Mouse (Mus musculus) right cerebral cortex, postnatal 10 days (tissue): Measurements from ENCODE around the gene Pik3r1.

ENCODE experiments used
- DNase-seq, 2 experiments: peaks; one replicate each; pipeline ENCODE4 v3.0.0; 2021; ENCODE audit warnings: low spot score in 2 of 2

Gene Pik3r1

DNA sequence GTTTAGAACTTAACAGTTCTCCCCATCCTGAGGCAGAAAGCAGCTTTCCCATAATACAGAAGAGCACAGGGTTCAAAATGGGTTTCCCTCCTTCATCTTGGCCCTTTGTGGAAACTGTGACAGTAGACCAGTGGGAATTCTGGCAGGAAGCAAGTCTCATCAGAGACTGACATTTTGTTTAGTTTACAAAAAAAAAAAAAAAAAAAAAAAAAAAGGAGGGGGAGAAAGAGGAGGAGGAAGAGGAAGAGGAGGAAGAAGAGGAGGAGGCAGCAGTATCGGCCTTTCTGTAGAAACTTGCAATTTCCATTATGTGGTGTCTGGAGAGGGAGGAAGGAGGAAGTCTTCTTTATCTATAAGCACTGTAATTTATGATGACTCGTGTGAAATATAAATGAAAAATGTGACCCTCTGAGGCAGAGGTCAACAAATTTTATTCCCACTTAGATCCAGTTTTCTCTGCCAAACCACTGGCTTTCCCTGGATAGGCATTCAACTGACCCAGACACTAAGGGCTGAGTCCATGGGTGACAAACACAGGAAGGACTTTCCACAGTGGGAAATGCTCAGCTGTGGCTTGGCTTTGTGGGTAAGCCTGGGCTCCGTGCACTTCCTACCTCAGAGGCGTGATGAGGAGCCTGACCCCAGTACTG, 28.2 kb downstream of the Pik3r1 start:
- no peak for DNase-seq

DNA sequence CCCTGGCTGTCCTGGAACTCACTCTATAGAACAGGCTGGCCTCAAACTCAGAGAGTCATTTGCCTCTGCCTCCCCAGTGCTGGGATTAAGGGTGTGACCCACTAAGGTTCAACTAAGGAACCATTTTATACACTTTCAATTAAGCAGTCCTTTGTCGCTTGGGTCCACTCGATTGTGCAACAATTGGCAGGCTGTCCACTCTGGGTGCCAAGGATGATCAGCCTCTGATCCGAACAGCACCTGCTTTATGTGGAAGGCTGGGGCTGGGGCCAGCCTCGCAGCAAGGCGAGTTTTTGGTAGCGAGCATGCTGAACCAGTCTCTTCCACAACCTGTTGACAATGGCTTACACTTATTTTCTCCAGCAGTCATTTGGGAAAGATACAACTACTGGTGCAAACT, 29.2 kb downstream of the Pik3r1 start:
- DNase-seq: no peak

DNA sequence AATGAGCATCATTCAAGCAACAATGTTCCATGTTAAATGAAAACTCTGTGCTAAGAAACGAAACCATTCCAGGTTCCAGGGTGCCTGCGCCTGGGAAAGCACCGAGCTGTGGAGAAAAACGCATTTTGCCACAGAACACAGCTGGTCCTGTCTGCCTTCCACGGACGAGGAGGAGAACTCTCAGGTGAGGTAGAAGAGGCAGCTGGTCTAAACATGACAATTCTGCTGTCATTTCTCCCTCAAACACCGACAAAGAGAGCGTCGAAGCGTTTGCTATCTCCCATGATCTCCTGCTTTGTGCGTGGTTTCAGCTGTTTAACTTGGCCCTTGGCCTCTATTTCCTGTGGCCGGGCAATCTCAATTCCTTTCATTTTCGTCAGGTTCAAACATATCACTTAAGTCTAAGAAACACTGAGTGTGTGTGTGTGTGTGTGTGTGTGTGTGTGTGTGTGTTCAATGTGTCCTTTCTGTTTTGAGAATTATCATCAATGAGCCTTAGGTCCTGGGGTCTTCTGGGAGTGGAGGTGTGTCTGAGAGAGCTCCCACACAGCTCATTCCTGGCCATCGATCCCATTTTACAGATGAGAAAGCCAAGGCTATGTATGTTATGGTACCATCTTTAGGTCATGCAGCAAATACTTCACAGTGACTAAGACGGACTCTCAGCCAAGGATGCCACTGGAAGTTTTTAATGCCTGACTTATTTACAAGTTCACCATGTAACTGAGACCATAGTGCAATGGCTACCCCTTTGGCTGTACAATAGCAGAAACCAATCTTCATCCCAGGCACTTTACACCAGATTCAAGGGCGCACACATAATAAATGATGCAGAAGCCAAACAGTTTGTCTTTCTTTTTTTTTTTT, 31.3 kb downstream of the Pik3r1 start:
- no peak for DNase-seq

DNA sequence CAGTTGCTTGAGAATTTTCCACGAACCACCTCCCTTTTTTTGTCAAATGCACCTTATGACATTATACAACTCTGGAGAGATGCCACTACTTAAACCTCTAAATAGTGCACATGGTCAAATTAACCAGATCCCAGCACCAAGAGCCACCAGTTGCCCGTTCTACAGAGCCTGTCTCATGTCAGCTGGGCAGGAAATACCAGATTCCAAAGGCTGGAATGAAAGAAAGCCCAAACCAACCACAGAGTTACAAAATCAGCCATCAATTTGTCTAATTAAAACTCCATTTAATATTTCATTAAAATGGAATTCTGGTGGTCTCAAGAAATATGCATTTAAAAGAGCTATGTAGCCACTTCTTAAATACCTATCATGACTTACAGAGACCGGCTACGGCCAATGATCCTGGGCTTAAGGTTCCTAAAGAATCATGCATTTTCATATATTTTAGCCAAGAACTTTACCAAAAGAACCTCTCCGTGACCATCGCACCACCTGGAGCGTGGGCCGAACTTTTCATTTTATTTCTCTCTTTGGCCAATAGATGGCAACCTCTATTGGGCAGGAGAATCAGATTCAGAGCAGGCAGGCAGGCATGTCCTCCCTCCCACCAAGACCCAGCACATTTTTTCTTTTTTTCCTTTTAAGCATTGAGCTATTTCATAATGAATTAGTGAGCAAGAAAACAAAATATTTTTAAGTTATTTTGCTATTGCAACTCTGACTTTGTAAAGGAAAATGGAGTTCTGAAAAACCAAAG, 32.5 kb downstream of the Pik3r1 start:
- DNase-seq: no peak

DNA sequence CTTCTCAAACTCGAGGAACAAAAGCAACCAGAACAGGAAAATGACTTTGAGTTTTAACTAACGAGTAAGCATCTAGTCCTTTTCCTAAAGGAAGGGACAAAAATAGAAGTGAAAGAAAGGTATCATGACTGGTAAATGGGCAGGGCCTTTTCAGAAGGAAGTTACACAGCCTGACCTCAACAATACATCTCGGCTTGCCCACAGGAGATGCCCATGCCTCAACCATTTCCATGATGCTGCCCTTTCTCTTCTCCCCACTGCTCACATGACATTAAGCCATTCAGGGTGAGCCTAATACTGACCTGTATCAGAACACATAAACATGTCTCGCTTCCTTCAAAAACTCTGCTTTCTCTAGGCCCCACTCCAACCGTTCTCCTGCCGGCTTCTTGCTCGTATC, 33.8 kb downstream of the Pik3r1 start:
- no peak for DNase-seq

DNA sequence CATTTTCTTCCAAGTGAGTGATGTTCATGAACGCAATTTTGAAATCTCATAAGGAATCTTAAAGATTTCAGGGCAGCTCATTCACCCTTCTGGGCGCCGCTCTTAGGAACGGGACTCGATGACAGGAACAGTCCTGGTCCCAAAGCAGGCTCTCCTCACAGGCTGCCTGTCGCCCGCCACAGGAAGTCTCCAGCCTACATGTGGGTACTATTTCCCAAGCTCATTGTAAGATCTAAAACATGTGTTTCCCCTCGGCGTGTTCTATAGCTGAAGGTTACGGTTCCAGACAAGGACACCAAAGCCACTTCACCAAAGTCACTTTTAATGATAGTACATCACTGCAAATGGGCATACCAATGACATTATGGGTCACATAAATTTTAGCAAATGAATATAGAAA, 35.3 kb downstream of the Pik3r1 start:
- peak in 1 of 2 experiments; percentile 21 for DNase-seq

DNA sequence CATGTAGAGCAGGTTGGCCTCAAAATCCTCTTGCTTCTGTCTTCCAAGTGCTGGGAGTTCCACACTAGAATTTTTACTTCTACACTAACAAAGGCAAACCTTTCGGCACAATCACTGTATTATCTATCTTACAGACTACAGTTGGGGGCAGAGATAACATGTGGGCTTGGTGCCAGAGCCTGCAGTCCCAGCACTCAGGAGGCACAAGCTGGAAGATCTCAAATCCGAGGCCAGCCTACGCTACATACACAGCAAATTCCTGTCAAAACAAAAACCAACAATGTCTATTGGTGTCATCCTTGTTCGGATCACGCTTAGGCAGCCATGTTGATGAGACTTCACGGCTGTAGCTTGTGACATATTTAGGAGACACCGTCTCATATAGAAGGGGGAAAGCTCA, 36.2 kb downstream of the Pik3r1 start:
- DNase-seq: peak in 1 of 2 experiments; percentile 23

DNA sequence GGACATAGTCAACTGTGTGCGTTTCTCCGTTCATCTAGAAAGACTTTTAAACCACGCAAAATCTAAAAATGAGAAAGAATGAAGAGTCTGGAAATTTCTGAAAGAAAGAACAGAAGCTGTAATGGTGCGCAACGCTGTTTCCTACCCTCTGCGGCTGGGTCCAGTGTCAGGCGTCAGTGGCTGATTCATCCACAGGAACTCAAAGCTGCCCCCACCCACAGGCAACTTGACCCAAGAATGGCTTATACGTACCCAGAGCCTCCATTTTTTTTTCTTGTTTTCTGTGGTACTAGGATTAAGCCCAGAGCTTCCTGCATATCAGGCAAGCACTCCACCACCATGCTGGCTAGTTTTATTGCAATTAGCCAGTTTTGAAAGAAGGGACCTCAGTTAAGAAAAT, 37.7 kb downstream of the Pik3r1 start:
- DNase-seq: peak in 1 of 2 experiments; percentile 13

DNA sequence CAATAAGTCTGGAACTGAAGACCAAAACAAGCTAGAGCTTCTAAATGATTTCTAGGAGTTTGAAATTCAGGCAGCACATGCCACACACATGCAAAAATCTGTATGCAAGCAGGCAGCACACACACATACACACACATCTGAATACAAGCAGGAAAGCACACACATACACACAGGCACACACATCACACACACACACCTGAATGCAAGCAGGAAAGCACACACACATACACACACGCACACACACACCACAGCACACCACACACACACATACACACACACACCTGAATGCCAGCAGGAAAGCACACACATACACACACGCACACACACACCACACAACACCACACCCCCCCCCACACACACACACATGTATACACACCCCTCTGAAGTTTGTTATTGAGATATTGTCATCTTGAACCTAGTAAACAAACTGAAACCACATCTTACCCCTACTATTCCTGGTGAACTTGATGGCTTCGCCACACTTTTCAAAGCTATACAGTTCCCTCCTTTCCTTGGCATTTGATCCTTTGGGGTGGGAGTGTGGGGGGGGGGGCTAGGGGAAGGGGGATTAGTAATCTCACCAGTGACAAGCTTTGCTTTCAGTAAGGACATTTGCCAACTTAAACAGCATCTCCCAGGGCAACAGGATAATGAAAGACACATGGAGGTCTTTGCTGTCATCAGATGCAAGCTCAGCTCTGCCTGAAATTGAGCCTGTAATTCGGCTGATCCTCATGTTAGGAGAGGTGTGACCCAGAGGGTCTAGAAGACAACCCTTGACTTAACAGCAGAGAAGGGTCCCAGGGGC, 38.6 kb downstream of the Pik3r1 start:
- peak in 1 of 2 experiments; percentile 19 for DNase-seq

DNA sequence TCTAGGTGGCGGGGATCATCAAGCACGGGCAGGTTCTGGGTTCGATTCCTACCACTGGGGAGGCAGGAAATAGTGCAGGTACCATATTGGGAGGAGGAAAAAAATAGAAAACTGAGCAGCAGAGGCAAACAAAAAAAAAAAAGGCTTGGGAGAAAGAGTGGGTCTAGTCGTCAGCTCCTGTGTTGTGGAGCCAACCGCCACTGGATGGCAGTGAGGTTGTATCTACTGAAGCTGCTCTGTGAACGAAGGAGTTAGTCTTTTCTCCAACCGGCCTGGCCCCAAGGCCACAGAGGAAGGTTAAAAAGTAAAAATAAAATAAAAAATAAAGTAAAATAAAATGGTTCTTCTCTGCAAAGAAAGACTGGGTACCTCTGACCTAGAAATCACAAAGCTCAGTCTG, 39.2 kb downstream of the Pik3r1 start:
- peak; percentile 72 to 73 for DNase-seq

DNA sequence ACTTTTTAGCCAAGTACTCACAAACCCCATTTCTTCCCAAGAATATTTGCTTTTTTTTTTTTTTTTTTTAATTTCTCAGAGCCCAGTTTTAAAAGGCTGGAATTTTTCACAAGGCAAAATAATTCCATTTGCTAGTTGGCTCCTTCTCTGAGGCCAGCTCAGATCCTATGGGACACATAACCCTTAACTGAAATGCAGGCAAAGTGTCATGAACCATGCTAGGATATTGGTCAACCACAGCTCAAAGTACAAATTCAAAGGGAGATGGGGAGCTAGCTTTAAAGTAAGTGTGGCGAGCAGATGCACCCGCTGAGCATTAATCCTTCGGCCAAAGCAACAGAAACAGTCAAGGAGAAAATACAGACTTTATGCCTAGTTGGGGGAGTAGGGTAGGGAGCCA, 39.7 kb downstream of the Pik3r1 start:
- no peak for DNase-seq

DNA sequence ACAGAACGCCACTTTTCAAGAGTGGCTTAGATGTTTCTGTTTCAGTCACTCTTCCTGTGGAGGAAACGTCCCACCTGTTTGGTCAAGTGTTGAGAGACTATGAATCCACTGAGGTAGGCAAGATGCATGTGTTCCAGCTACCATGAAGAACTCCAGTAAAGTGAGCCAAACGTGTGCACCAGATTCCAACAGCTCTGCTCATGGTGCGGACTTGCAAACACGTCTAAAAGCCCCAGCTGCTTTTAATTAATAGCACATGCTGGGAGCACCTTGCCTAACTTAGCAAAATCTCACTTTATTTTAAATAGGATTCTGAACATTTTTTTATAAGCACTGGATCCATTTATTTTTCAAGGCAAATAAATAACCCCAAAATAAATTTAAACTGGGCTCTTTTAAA, 40.2 kb downstream of the Pik3r1 start:
- DNase-seq: no peak

DNA sequence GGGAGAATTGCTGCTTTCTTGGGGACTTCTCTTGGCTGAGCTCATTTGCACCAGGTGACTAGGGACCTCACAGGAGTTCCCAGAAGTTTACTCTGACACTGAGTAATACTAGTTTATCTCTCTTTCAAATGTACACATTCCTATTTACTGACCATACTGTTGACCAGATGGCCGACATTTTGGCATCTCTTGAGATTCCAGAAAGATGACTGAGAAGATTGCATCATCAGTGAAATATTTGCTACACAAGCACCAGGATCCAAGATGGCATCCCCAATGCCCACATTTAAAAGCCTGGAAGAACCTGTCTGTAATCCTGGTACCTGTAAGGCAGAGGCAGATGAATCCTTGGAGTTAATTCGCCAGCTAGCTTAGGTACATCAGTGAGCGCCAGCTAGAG, 41.1 kb downstream of the Pik3r1 start:
- peak in 1 of 2 experiments; percentile 10 for DNase-seq

DNA sequence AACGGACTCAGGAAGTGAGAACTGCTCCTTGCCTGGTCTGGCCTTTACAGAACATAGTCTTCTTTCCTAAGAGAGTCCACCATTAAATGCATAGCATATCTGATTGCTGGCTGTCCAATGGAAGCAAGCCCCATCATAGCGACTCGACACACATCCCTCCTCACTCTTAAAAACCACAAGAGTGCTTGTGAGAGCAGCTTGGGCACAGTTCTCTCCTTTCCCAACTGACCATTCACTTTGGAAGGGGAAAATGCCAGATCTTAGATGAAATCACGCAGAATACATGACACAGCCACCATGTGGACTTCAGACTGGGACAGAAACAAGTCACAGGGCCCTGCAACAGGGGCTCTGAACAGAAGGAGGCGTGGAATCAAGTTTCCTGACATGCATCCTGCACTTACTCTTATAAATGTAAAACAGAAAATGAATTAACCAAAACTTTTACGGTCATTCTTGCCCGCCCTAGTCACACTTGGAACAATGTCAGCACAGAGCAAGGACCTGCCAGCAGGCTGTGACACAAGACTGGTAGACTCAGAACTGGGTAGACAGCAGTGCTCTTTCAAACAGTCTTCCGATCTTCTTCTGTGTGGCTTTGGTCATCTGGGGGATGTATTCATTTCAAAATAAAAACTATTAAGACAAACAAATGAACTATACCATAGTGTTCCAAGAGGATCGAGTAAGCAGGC, 46.0 kb downstream of the Pik3r1 start:
- DNase-seq: no peak

DNA sequence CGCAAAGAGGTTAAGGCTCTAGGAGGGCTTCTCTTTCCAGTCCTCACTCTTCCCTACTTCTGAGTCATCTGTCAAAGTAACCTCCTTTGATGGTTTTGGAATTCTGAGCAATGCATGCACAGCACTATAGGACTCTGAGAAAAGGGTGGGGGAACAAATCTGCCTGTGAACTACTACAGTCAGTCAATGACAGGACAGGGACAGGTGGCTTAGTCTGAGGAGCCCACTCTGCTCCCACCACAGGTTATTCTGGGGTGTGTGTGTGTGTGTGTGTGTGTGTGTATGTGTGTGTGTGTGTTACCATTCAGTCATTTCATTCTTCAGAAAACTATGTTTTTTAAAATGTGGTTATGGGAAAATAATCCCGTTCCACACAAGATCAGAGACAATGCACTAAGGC, 46.9 kb downstream of the Pik3r1 start:
- DNase-seq: no peak

DNA sequence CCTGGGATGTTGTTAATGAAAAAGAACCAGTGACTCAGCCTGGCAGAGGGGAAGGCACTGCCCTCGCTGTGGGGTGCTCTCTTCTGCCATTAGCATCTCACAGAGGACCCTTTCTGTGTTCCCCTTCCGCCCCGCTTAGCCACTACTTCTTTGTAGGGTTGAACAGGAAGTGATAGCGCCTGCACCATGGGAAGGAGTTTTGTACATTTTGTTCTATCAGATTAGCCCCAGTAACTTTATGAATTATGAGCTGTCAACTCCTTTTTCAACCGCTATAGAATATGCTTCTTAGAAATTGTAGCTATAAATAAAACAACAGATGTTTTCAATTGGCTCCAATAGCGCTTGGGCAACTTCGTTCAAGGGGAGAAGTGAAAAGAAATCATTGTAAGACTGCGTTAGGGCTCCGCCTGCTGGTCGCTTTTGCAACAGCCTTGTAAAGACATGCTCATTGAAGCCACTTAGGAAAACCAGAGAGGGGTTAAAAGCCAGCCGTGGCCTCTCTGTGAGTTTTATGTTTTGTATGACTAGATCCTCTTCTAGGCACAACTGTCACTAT, 48.6 kb downstream of the Pik3r1 start:
- peak; percentile 87 to 90 for DNase-seq

DNA sequence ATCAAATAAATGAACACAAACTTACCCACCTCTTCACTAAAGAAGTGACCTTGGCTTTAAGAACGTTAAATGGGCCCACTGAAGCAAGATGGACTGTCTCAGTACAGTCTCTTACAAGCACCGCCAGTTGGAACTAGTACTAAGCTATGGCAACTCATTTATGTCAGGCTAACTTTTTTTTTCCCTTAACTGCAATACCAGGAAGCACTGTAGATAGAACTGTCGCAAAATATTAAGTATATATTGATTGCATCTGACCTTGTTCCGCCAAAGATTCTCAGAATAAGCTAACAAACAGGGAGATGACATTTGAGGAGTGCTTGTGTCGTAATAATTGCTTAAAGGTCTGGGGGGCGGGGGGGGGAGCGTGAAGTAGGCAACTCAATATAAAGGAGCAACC, 49.3 kb downstream of the Pik3r1 start:
- DNase-seq: no peak

DNA sequence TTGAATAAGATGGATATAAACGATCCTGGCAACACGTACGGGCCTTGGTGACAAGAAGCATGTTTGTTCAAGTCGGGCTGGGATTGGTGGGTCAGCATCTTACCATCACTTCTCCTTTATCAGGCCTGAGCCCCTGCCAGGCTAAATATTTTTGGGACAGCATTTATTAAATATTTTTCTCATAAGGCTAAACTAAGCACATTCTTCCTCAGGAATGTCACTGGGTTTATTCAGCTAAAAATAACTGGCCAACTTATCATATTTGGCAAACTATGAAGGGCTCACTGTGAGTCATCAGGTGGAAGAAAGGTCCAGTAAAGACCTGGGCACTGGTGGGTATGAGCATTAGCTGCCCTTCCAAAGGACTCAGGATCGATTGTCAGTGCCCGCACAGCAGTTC, 50.2 kb downstream of the Pik3r1 start:
- DNase-seq: no peak

DNA sequence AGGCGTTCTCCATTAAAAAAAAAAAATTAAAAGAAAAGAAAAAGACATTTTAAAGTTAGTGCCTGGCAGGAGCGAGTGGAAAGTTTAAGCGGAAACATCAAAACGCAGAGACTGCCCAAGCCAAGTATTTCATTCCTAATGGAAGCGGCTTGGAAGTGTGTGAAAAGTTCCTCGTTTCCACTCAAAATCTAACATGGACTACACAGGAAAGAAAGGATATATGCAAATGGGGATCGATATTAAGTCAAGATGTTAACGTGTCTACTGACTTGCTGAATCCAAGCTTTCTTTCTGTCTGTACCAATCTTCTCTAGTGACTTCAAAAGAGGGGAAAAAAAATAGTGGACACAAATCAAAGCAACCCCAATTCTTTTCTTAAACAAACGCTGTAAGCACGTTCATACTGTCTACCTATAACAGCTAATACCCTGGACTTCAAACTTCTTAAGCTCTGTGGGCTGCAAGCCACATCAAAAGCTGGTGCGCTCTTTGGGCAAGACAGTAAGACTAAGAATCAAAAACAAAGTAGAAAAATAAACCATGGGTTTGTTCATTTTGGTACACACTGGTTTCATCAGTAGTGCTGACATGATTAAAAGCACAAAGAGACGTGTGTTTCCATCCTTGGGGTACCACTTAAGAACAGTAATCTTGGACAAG, 54.5 kb downstream of the Pik3r1 start:
- no peak for DNase-seq

DNA sequence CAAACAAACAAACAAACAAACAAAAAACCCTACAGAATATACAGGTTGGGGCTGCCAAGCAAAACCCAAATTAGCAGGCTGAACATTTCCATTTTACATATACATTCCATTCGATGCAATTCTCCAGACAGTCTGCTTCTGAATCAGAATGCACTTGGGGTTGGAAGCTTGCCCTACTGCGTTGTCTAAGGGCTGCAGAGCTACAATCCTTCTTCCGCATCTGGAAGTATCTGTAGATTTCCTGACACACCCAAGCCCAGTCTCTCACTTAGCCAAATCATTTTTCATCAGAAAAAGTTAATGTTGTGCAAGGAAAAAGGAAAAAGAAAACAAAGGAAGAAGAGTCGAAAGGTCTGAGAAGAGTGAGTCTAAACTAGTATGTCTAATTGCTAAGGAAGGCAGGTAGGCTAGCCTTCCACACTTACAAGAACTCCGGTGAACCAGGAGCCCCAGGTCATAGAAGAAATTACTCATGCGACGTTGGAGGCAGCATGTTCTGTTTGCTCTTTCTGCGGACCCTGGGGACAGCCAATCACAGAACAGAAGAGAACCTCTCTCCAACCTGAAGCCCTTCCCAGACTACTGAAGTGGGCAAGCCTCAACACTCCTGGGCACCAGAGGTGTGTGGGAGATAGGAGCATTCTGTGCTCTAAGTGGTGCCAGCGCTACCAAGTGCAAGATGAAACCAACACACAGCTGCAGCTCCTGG, 55.1 kb downstream of the Pik3r1 start:
- DNase-seq: no peak
